Mouse (Mus musculus): ENCODE results near the gene Crocc2. TPM values are rescaled to one million over a fixed set of nuclear protein-coding genes. Genes with fewer than 3 reads are reported as not detected.

Crocc2 gene
- total and polyA plus RNA-seq, 3 experiments: not detected

DNA sequence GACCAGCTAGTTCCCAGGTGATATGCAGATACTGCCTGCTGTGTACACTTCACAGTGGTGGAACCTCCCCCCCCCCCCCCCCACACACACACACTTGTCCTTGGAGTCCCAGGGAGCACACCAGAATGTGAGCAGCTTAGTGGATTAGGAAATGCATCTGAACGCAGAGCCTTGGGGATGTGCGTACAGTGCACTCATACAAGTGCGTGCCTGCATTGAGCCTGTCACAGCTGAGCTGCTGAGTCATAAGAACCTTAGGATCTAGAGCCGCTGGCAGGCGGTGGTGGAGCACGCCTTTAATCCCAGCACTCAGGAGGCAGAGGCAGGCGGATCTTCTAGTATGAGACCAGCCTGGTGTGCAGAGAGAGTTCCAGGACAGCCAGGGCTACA is 59.4 kb downstream of the Crocc2 start:
- Histone ChIP-seq H3K36me3 (ENCODE audit: control insufficient read depth in 1 of 2, insufficient read depth in 2 of 2, low read length in 2 of 2) (no peaks in the 10 kb centered on the region), H3K9ac (ENCODE audit: control insufficient read depth, low read depth, low read length, poor library complexity, severe bottlenecking) (no peak overlapping the region), H3K4me3 (ENCODE audit: control insufficient read depth in 1 of 2, insufficient read depth in 1 of 2, low read depth in 2 of 2, low read length in 2 of 2) (no peak overlapping the region), H3K9me3 (replicated peaks; ENCODE audit: insufficient read depth, low read length) (no peaks in the 10 kb centered on the region), H3K79me2 (ENCODE audit: control insufficient read depth, insufficient read depth, low read length, poor library complexity) (no peaks in the 10 kb centered on the region), H3K27ac (ENCODE audit: control insufficient read depth, low read depth, low read length) (no peak overlapping the region), H3K27me3 (ENCODE audit: control insufficient read depth in 1 of 2, insufficient read depth in 2 of 2, low read length in 2 of 2) (no peaks in the 10 kb centered on the region), H3K4me1 (ENCODE audit: control insufficient read depth in 1 of 2, insufficient read depth in 2 of 2, low read length in 2 of 2) (no peaks in the 10 kb centered on the region)
- TF ChIP-seq MXI1 (IDR thresholded peaks at IDR 0.05; ENCODE audit: low read depth, low read length): no peak
- TF ChIP-seq MAZ (IDR thresholded peaks at IDR 0.05; ENCODE audit: low read depth, low read length): no peak
- TF ChIP-seq MAX (IDR thresholded peaks at IDR 0.05; ENCODE audit: low read length): no peak
- no peak for TF ChIP-seq TCF12 (IDR thresholded peaks at IDR 0.05; ENCODE audit: low read depth, low read length)
- TF ChIP-seq MEF2A (IDR thresholded peaks at IDR 0.05; ENCODE audit: extremely low read depth, insufficient replicate concordance, low read depth, low read length, poor library complexity, severe bottlenecking): no peak
- TF ChIP-seq KAT2A (conservative IDR thresholded peaks at IDR 0.05; ENCODE audit: low read depth, low read length): no peak
- no peak for TF ChIP-seq GABPA (IDR thresholded peaks at IDR 0.05; ENCODE audit: low read depth, low read length)
- TF ChIP-seq ETS1 (IDR thresholded peaks at IDR 0.05; ENCODE audit: low read depth, low read length): no peak
- TF ChIP-seq MAFK (IDR thresholded peaks at IDR 0.05; ENCODE audit: borderline replicate concordance, low read depth, low read length): no peak
- DNase-seq (ENCODE audit: low read depth, low spot score): no peak

DNA sequence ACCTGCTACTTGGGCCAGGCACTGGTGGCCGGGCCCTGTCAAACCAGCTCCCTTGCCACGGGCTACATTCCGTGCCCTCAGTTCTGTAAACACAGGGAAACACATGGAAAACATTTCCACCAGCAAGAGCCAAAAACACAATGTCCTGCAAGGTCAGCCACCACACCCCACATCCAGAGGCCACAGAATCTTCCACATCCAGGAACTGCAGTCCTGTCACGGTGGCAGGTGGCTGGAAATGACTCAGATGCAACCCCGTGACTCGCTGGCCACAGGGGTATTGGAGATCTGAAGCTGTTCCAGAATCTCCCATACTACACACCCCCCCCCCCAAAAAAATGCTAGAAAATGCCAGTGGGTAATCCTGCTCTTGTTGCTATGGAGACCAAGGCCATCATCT is 60.7 kb downstream of the Crocc2 start:
- Histone ChIP-seq H3K4me3 (ENCODE audit: control insufficient read depth in 1 of 2, insufficient read depth in 1 of 2, low read depth in 2 of 2, low read length in 2 of 2) (no peak overlapping the region), H3K27me3 (ENCODE audit: control insufficient read depth in 1 of 2, insufficient read depth in 2 of 2, low read length in 2 of 2) (no peaks in the 10 kb centered on the region), H3K4me1 (ENCODE audit: control insufficient read depth in 1 of 2, insufficient read depth in 2 of 2, low read length in 2 of 2) (no peaks in the 10 kb centered on the region), H3K27ac (ENCODE audit: control insufficient read depth, low read depth, low read length) (no peak overlapping the region), H3K9ac (ENCODE audit: control insufficient read depth, low read depth, low read length, poor library complexity, severe bottlenecking) (no peak overlapping the region), H3K79me2 (ENCODE audit: control insufficient read depth, insufficient read depth, low read length, poor library complexity) (no peaks in the 10 kb centered on the region), H3K9me3 (replicated peaks; ENCODE audit: insufficient read depth, low read length) (no peaks in the 10 kb centered on the region), H3K36me3 (ENCODE audit: control insufficient read depth in 1 of 2, insufficient read depth in 2 of 2, low read length in 2 of 2) (no peaks in the 10 kb centered on the region)
- no peak for DNase-seq (ENCODE audit: low read depth, low spot score)
- TF ChIP-seq MEF2A (IDR thresholded peaks at IDR 0.05; ENCODE audit: extremely low read depth, insufficient replicate concordance, low read depth, low read length, poor library complexity, severe bottlenecking) (no peak), ZKSCAN1 (IDR thresholded peaks at IDR 0.05; ENCODE audit: low read depth, low read length) (no peak), NELFE (IDR thresholded peaks at IDR 0.05; ENCODE audit: low read depth, low read length) (no peak), TCF12 (IDR thresholded peaks at IDR 0.05; ENCODE audit: low read depth, low read length) (no peak), RAD21 (IDR thresholded peaks at IDR 0.05; ENCODE audit: low read depth, low read length) (no peak), ZNF384 (IDR thresholded peaks at IDR 0.05; ENCODE audit: low read depth, low read length) (no peak), TAL1 (IDR thresholded peaks at IDR 0.05; ENCODE audit: low read length) (no peak), USF1 (IDR thresholded peaks at IDR 0.05; ENCODE audit: low read depth, low read length) (no peak), MYB (IDR thresholded peaks at IDR 0.05; ENCODE audit: low read depth, low read length) (no peak), POLR2A (IDR thresholded peaks at IDR 0.05; ENCODE audit: control insufficient read depth in 1 of 2, insufficient read depth in 1 of 2, low read depth in 1 of 2, low read length in 2 of 2, poor library complexity in 1 of 2) (no peak), MAZ (IDR thresholded peaks at IDR 0.05; ENCODE audit: low read depth, low read length) (no peak), POLR2AphosphoS2 (IDR thresholded peaks at IDR 0.05; ENCODE audit: low read length) (no peak), NRF1 (IDR thresholded peaks at IDR 0.05; ENCODE audit: insufficient read depth, low read depth, low read length, poor library complexity, severe bottlenecking) (no peak)
